ENCODE assay signal across 7 mouse cellular contexts in the genomic region with DNA sequence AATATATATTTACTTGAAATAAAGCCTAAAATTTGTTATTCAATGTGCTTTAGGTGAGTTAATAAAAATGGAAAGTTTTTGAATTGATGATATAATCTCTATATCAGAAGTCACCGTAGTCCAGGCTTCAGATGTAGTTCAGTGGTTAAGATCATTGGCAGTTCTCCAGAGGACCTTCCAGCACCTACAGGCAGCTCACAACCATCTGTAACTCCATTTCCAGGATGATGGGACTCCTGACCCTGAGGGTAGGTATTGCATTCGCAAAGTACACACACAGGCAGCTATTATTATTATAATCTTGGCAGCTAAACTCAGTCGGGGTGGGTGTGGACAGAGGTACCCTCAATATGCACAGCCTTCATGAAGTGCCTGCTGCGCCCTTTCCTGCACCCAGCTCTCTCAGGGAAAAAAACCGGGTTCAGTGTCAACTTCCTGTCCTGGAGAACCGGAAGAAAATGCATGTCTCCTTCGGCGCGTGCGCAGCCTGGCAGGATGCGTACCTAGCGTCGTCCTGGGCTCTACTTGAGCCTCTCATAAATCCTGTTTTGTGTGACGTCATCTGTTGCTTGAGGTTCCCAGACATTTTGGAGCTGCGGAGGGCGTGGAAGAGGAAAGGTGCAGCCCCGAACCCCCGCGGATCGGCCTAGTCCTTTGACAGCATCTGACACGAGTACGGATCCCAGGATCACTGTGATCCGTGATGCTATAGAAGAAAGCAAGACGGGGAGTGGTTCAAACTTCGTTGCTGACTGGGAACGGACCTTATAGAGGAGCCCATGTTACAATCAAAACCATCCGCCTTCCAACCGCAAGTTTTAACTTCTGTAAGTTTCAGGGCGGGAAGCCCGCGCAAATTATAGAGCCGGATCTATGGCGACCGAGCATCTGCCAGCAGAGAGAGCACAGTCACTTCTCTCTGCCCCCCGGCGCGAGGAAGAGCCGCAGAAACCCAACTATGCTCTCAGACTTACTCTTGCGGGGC. TPM values are rescaled to one million over a fixed set of nuclear protein-coding genes. Genes with fewer than 3 reads are reported as not detected.
DNase-seq lines count a peak whose midpoint lies in the region; ATAC-seq lines count a peak whose summit lies in the region.

Gene Wdr5b (plus strand): TSS at position 551 of the 985 bp plus-strand sequence.

- WGBS in embryonic facial prominence, embryonic 11.5 days = 2% methylated on average over 39 of the region's 39 CpGs
- WGBS in limb, embryonic 10.5 days = 2% methylated on average over 39 of the region's 39 CpGs
- WGBS in midbrain, embryonic 13.5 days = 2% methylated on average over 39 of the region's 39 CpGs

- peak within 1 kb of the TSS; percentile 64 for H3K4me2 ChIP-seq in embryonic facial prominence, embryonic 11.5 days (ENCODE audit: low read depth, low read length)
- peak within 1 kb of the TSS; percentile 79 for H3K4me2 ChIP-seq in midbrain, embryonic 13.5 days (replicated peaks)

- H3K4me3 ChIP-seq in embryonic facial prominence, embryonic 11.5 days (ENCODE audit: low read depth, low read length) = peak within 1 kb of the TSS; percentile 57
- peak within 1 kb of the TSS; percentile 71 for H3K4me3 ChIP-seq in limb, embryonic 10.5 days
- H3K4me3 ChIP-seq in midbrain, embryonic 13.5 days (replicated peaks) = peak within 1 kb of the TSS; percentile 74

- H3K4me1 ChIP-seq in embryonic facial prominence, embryonic 11.5 days (ENCODE audit: control insufficient read depth, insufficient read depth, low read length) = no peaks in the 10 kb centered on the region
- peaks cover 12% of the 10 kb centered on the region for H3K4me1 ChIP-seq in limb, embryonic 10.5 days
- peaks cover 40% of the 10 kb centered on the region for H3K4me1 ChIP-seq in midbrain, embryonic 13.5 days (replicated peaks)

- no peaks in the 10 kb centered on the region for H3K36me3 ChIP-seq in embryonic facial prominence, embryonic 11.5 days (replicated peaks; ENCODE audit: control insufficient read depth, insufficient read depth, low read depth, low read length)
- H3K36me3 ChIP-seq in limb, embryonic 10.5 days = peaks cover 45% of the 10 kb centered on the region
- peaks cover 29% of the 10 kb centered on the region for H3K36me3 ChIP-seq in midbrain, embryonic 13.5 days

- H3K9me3 ChIP-seq in embryonic facial prominence, embryonic 11.5 days (replicated peaks; ENCODE audit: control insufficient read depth, low read length) = no peaks in the 10 kb centered on the region
- H3K9me3 ChIP-seq in limb, embryonic 10.5 days (replicated peaks) = no peaks in the 10 kb centered on the region
- no peaks in the 10 kb centered on the region for H3K9me3 ChIP-seq in midbrain, embryonic 13.5 days

- no peaks in the 10 kb centered on the region for H3K27me3 ChIP-seq in embryonic facial prominence, embryonic 11.5 days (ENCODE audit: control insufficient read depth, insufficient read depth, low read length)
- H3K27me3 ChIP-seq in limb, embryonic 10.5 days (ENCODE audit: low read depth, poor library complexity, severe bottlenecking) = no peaks in the 10 kb centered on the region
- H3K27me3 ChIP-seq in midbrain, embryonic 13.5 days = no peaks in the 10 kb centered on the region

- ATAC-seq in embryonic facial prominence, embryonic 11.5 days (replicated peaks; ENCODE audit: insufficient number of reproducible peaks, low FRiP score, low TSS enrichment, low read depth) = peak; percentile 95
- peak; percentile 92 for ATAC-seq in granulocyte monocyte progenitor cell, adult 5-6 weeks (replicated peaks; ENCODE audit: poor library complexity, severe bottlenecking)
- ATAC-seq in midbrain, embryonic 13.5 days = peak; percentile 99

- 0 out of 2 replicates have a peak within 1 kb of the TSS, but pooled peaks have one; percentile 29 for H3K27ac ChIP-seq in embryonic facial prominence, embryonic 11.5 days (replicated peaks; ENCODE audit: low read depth, low read length)
- peak within 1 kb of the TSS; percentile 87 for H3K27ac ChIP-seq in limb, embryonic 10.5 days
- peak within 1 kb of the TSS; percentile 76 for H3K27ac ChIP-seq in midbrain, embryonic 13.5 days

- peak within 1 kb of the TSS; percentile 74 for H3K9ac ChIP-seq in embryonic facial prominence, embryonic 11.5 days (replicated peaks; ENCODE audit: low read length)
- H3K9ac ChIP-seq in midbrain, embryonic 13.5 days (replicated peaks) = peak within 1 kb of the TSS; percentile 80

- peak; percentile 94 for DNase-seq in adrenal gland, postnatal 14 days
- peak; percentile 99 for DNase-seq in embryonic facial prominence, embryonic 11.5 days (ENCODE audit: low spot score)
- peak; percentile 97 for DNase-seq in kidney, adult 11 months
- peak; percentile 85 for DNase-seq in limb, embryonic 10.5 days (ENCODE audit: low spot score)
- DNase-seq in spleen, adult 12 weeks (ENCODE audit: low spot score) = peak; percentile 79

RNA-seq across cellular contexts. Expression of gene Wdr5b, which starts in this region (rescaled TPM):
- total RNA-seq in adrenal gland, postnatal 14 days (2021) = 3.6 and 5.1 TPM in 2 replicates
- polyA plus RNA-seq in embryonic facial prominence, embryonic 11.5 days (2014; fragmentation: Nextera tagmentation; extraction: Ambion mirVana) = 14.0 and 16.7 TPM in 2 replicates
- 6.0 and 7.8 TPM in 2 replicates for total RNA-seq in granulocyte monocyte progenitor cell, adult 5-6 weeks (2014; fragmentation: Nextera tagmentation)
- 7.0 and 8.8 TPM in 2 replicates for total RNA-seq in granulocyte monocyte progenitor cell, adult 5-6 weeks (2017)
- polyA plus RNA-seq in limb, embryonic 10.5 days (2016; fragmentation: Nextera tagmentation; extraction: Ambion mirVana) = 5.0 and 8.3 TPM in 2 replicates
- 14.5 and 14.8 TPM in 2 replicates for polyA plus RNA-seq in midbrain, embryonic 13.5 days (2015; fragmentation: Nextera tagmentation; extraction: Ambion mirVana)

Comparison
In these comparisons a context has a peak if more than half of its experiments do, and no peak if none do; other contexts are left out.
1. Peak in every context shown above with its lines: DNase-seq, ATAC-seq, H3K4me3 ChIP-seq and H3K27ac ChIP-seq.
2. H3K27ac ChIP-seq: peak in every context shown above with its lines; median percentile 87 in limb, embryonic 10.5 days; 76 in midbrain, embryonic 13.5 days; 29 in embryonic facial prominence, embryonic 11.5 days.